Mouse (Mus musculus): ENCODE results near the gene Atn1.

Atn1 gene

GRCm38 (mm10) chr6:124711824-124712782 lies 44.2 kb downstream of the Atn1 start, which contains the start of the genes Emg1 and Phb2:
Emg1 (minus strand) TSS chr6:124712178.
Phb2 (plus strand) TSS chr6:124712336.
- DNase-seq (ENCODE audit: low spot score in 2 of 2) = peak; percentile 98 to 99

GRCm38 (mm10) chr6:124708289-124708889 lies 47.9 kb downstream of the Atn1 start:
- DNase-seq (ENCODE audit: low spot score in 2 of 2) = no peak

- DNase-seq (ENCODE audit: low spot score in 2 of 2) = no peak
Observed at GRCm38 (mm10) chr6:124706061-124706627, 50.2 kb downstream of the Atn1 start.

- DNase-seq (ENCODE audit: low spot score in 2 of 2) = no peak
Observed at GRCm38 (mm10) chr6:124704417-124704816, 51.9 kb downstream of the Atn1 start.

- no peak for DNase-seq (ENCODE audit: low spot score in 2 of 2)
Observed at GRCm38 (mm10) chr6:124703789-124704188, 52.5 kb downstream of the Atn1 start.

GRCm38 (mm10) chr6:124702784-124703103 lies 53.6 kb downstream of the Atn1 start:
- peak in 1 of 2 experiments; percentile 69 for DNase-seq (ENCODE audit: low spot score in 2 of 2)

- no peak for DNase-seq (ENCODE audit: low spot score in 2 of 2)
Observed at GRCm38 (mm10) chr6:124702102-124702783, 54.1 kb downstream of the Atn1 start.

- DNase-seq (ENCODE audit: low spot score in 2 of 2) = no peak
Observed at GRCm38 (mm10) chr6:124701338-124701737, 55.0 kb downstream of the Atn1 start.

GRCm38 (mm10) chr6:124699962-124700610 lies 56.2 kb downstream of the Atn1 start:
- peak in 1 of 2 experiments; percentile 72 for DNase-seq (ENCODE audit: low spot score in 2 of 2)

- no peak for DNase-seq (ENCODE audit: low spot score in 2 of 2)
Observed at GRCm38 (mm10) chr6:124699366-124699765, 57.0 kb downstream of the Atn1 start.

- no peak for DNase-seq (ENCODE audit: low spot score in 2 of 2)
Observed at GRCm38 (mm10) chr6:124698751-124699150, 57.6 kb downstream of the Atn1 start.

GRCm38 (mm10) chr6:124696441-124697150 lies 59.7 kb downstream of the Atn1 start:
- DNase-seq (ENCODE audit: low spot score in 2 of 2) = no peak

- peak; percentile 71 to 82 for DNase-seq (ENCODE audit: low spot score in 2 of 2)
Observed at GRCm38 (mm10) chr6:124694166-124694955, 62.0 kb downstream of the Atn1 start.

- DNase-seq (ENCODE audit: low spot score in 2 of 2) = no peak
Observed at GRCm38 (mm10) chr6:124693243-124693981, 62.9 kb downstream of the Atn1 start.
